Mouse (Mus musculus): Measurements from ENCODE around the gene Pla1a.

DNA sequence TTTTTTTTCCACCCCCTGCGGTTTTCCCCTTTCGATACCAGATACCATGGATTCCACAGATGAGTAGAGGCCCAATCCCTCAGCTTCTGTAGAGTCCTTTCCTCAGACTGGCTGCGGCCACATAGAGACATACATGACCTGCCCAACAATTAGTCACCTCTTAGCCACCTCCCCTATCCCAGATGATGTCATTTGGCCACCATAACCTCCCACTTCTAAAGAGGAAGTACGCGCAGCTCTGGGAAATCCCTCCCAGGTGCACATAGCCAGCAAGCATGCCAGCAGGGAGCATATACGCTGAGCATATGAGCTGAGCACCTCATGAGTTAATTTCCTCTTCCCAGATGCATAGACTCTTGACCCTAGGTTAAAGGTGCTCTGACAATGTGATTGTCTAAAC is 26.2 kb downstream of the Pla1a start:
- TF ChIP-seq POLR2A (IDR thresholded peaks at IDR 0.05; ENCODE audit: low read depth, low read length) (no peak), CTCF (conservative IDR thresholded peaks at IDR 0.05; ENCODE audit: insufficient read depth, insufficient read length, low read depth, low read length) (no peak)
